Mouse (Mus musculus) inflammation-experienced regulatory T-cells, adult 16 weeks (primary cell): ENCODE measurements around the gene Pdzrn3. TPM values are rescaled to one million over a fixed set of nuclear protein-coding genes. Genes with fewer than 3 reads are reported as not detected.

ENCODE experiments used
- polyA plus RNA-seq: library from polyadenylated mRNA; unstranded; fragments of 100-300 nt; shearing (Covaris generic); gene quantifications from one replicate; pipeline ENCODE4 v1.2.1, GENCODE M21; 2017

Gene Pdzrn3
- 0.21 TPM for polyA plus RNA-seq

DNA sequence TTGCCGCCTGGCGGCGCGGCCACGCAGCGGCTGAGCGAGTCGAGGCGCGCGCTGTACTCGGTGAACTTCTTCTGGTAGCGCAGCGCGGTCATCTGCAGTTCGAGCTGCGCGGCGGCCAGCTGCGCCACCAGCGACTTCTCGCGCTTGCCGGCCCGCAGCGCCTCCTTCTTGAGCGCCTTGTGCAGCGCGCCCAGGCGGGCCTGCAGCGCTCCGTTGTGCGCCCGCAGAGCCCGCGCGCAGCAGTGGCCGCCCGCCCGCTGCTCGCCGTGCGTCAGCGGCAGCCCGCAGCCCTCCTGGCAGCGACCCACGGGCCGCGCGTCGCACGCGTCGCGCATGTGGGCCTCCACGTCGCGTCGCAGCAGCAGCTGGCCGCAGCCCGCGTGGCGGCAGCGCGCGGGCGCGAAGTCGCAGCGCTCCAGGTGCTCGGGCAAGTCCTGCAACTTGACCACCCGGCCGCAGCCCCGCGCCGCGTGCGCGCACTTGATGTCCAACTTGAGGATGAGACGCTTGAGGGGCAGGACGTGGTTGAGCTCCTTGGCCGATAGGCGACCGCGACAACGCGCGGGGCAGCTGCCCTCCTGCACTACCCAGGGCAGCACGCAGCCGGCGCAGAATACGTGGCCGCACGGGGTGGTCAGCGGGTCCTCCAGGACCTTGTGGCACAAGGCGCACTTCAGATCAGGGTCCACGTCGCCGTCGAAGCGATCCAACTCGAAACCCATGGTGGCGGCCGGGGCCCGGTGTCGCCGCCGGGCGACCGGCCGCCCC lies at the start of gene Pdzrn3:
TSS of gene Pdzrn3 (minus strand) at position 731 of the 768 bp plus-strand sequence.

